In the genomic region with DNA sequence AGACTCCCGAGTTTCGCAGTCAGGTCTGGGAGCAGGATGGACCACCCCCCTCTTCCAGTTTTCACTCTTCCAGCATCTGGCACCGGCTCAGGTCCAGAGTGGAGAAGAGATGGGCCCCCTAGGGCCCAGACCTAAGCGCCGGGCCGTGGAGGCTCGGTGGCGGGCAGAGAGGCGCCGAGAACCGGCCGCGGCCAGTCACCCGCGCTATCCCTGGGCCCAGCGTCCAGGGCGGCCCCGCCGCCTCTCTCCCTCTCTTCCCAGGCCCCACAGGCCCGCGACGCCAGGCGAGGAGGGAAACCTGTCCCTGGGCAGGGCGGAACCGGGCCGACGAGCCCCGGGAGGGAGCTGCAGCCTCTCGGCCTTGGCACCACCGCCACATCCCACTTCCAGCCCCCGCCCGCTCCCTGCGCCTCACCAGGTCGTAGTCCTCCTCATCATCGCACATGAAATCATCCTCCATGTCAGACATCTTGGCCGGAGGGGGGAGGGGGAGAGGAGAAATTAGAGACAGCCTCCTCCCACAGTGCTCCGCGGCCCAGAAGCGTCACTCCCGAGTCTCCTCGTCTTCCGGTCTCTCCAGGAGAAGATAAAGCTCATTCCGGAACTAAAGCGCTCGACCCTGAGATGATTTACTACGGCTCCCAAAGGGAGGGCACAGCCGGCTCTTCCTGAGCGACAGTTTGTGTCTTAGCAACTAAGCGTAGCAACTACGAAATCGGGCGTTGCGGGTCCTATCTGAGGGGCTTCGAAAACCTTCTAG, we compare ENCODE assay signal across 8 mouse cellular contexts. TPM values are rescaled to one million over a fixed set of nuclear protein-coding genes. Genes with fewer than 3 reads are reported as not detected.
DNase-seq lines count a peak whose midpoint lies in the region; ATAC-seq and TF ChIP-seq lines count a peak whose summit lies in the region.

A gene (plus strand): TSS at position 589 of the 760 bp plus-strand sequence.
A gene (minus strand): TSS at position 619 of the 760 bp plus-strand sequence.

- no peaks in the 10 kb centered on the region for H3K9me3 ChIP-seq in MEL (replicated peaks; ENCODE audit: insufficient read depth, low read length)
- no peaks in the 10 kb centered on the region for H3K9me3 ChIP-seq in forebrain, postnatal 0 days (ENCODE audit: low read length)
- H3K9me3 ChIP-seq in lung, embryonic 15.5 days = no peaks in the 10 kb centered on the region

- H3K36me3 ChIP-seq in MEL (ENCODE audit: control insufficient read depth in 1 of 2, insufficient read depth in 2 of 2, low read length in 2 of 2) = peaks cover 0 to 22% of the 10 kb centered on the region in 2 experiments; a peak in 3 of 4 replicates
- H3K36me3 ChIP-seq in forebrain, postnatal 0 days (ENCODE audit: insufficient read depth) = no peaks in the 10 kb centered on the region
- no peaks in the 10 kb centered on the region for H3K36me3 ChIP-seq in lung, embryonic 15.5 days

- peak within 1 kb of the TSS; percentile 74 for H3K4me2 ChIP-seq in forebrain, postnatal 0 days (ENCODE audit: low read depth)
- H3K4me2 ChIP-seq in lung, embryonic 15.5 days = peak within 1 kb of the TSS; percentile 61

- ATAC-seq in forebrain, postnatal 0 days = peak; percentile 100
- ATAC-seq in lung, embryonic 15.5 days (ENCODE audit: borderline replicate concordance, extremely low read depth, low FRiP score, low TSS enrichment) = peak; percentile 98

- peak; percentile 98 for DNase-seq in MEL (ENCODE audit: low read depth, low spot score)
- DNase-seq in cerebellum, adult 2 months = peak; percentile 93 to 96
- DNase-seq in forebrain, postnatal 0 days = peak; percentile 97
- peak; percentile 94 for DNase-seq in heart, postnatal 4 days
- peak; percentile 95 for DNase-seq in layer of hippocampus, adult 8-10 months (ENCODE audit: low spot score in 2 of 2)
- peak; percentile 91 for DNase-seq in ovary, adult 18-20 months (ENCODE audit: low spot score)
- peak; percentile 95 for DNase-seq in thymus, postnatal 0 days (ENCODE audit: low spot score)

- WGBS in cerebellum, adult 2 months = under 1% methylated on average over 46 of the region's 54 CpGs
- WGBS in forebrain, postnatal 0 days = 1% methylated on average over 54 of the region's 54 CpGs
- under 1% methylated on average over 52 of the region's 54 CpGs for WGBS in lung, embryonic 15.5 days

- peaks cover 0 to 13% of the 10 kb centered on the region in 2 experiments; a peak in 2 of 4 replicates for H3K4me1 ChIP-seq in MEL (ENCODE audit: control insufficient read depth in 1 of 2, insufficient read depth in 2 of 2, low read length in 2 of 2)
- no peaks in the 10 kb centered on the region for H3K4me1 ChIP-seq in cerebellum, adult 2 months (ENCODE audit: control insufficient read depth, insufficient read depth, low read length)
- H3K4me1 ChIP-seq in forebrain, postnatal 0 days (ENCODE audit: insufficient read depth) = 0 out of 2 replicates have a peak, but pooled peaks cover 3% of the 10 kb centered on the region
- peaks cover 5% of the 10 kb centered on the region; the same call in 1 of the 2 replicates for H3K4me1 ChIP-seq in lung, embryonic 15.5 days

- H3K27me3 ChIP-seq in MEL (ENCODE audit: control insufficient read depth in 1 of 2, insufficient read depth in 2 of 2, low read length in 2 of 2) = no peaks in the 10 kb centered on the region
- no peaks in the 10 kb centered on the region for H3K27me3 ChIP-seq in cerebellum, adult 2 months (ENCODE audit: control insufficient read depth, insufficient read depth, low read length)
- no peaks in the 10 kb centered on the region for H3K27me3 ChIP-seq in forebrain, postnatal 0 days (ENCODE audit: insufficient read depth, low read length)
- H3K27me3 ChIP-seq in lung, embryonic 15.5 days = no peaks in the 10 kb centered on the region

- TF ChIP-seq POLR2A in MEL (IDR thresholded peaks at IDR 0.05; ENCODE audit: control insufficient read depth in 1 of 2, insufficient read depth in 1 of 2, low read depth in 1 of 2, low read length in 2 of 2, poor library complexity in 1 of 2) = peak; percentile 39 to 81; a peak in 3 of 4 replicates
- peak; percentile 75; the same call in 1 of the 2 replicates for TF ChIP-seq POLR2A in cerebellum, adult 2 months (IDR thresholded peaks at IDR 0.05; ENCODE audit: borderline replicate concordance, insufficient read depth, low read length)

- peak within 1 kb of the TSS; percentile 97 for H3K9ac ChIP-seq in MEL (ENCODE audit: control insufficient read depth, low read depth, low read length, poor library complexity, severe bottlenecking)
- H3K9ac ChIP-seq in forebrain, postnatal 0 days = peak within 1 kb of the TSS; percentile 100
- H3K9ac ChIP-seq in lung, embryonic 15.5 days = peak within 1 kb of the TSS; percentile 100

- H3K4me3 ChIP-seq in MEL (ENCODE audit: control insufficient read depth in 1 of 2, insufficient read depth in 1 of 2, low read depth in 2 of 2, low read length in 2 of 2) = peak within 1 kb of the TSS; percentile 71 to 92
- peak within 1 kb of the TSS; percentile 91 for H3K4me3 ChIP-seq in cerebellum, adult 2 months (replicated peaks; ENCODE audit: insufficient read depth, low read depth, low read length)
- peak within 1 kb of the TSS; percentile 97 for H3K4me3 ChIP-seq in forebrain, postnatal 0 days (ENCODE audit: low read depth, low read length)
- peak within 1 kb of the TSS; percentile 94 for H3K4me3 ChIP-seq in lung, embryonic 15.5 days

- TF ChIP-seq CTCF in MEL (IDR thresholded peaks at IDR 0.05 in 2 of 3, conservative IDR thresholded peaks at IDR 0.05 in 1 of 3; ENCODE audit: control insufficient read depth in 1 of 3, insufficient read depth in 1 of 3, low read depth in 2 of 3, low read length in 3 of 3, poor library complexity in 1 of 3, severe bottlenecking in 1 of 3) = no peak
- TF ChIP-seq CTCF in cerebellum, adult 2 months (IDR thresholded peaks at IDR 0.05; ENCODE audit: borderline replicate concordance, insufficient read depth, low read depth, low read length) = no peak
- TF ChIP-seq CTCF in forebrain, postnatal 0 days (IDR thresholded peaks at IDR 0.05; ENCODE audit: low read depth) = no peak

- peak within 1 kb of the TSS; percentile 40 for H3K27ac ChIP-seq in MEL (ENCODE audit: control insufficient read depth, low read depth, low read length)
- H3K27ac ChIP-seq in cerebellum, adult 2 months (ENCODE audit: insufficient read depth, low read length) = peak within 1 kb of the TSS; percentile 69
- peak within 1 kb of the TSS; percentile 91 for H3K27ac ChIP-seq in forebrain, postnatal 0 days (ENCODE audit: low read depth, low read length)
- H3K27ac ChIP-seq in lung, embryonic 15.5 days = peak within 1 kb of the TSS; percentile 71

- no peak for TF ChIP-seq EP300 in MEL (IDR thresholded peaks at IDR 0.05; ENCODE audit: low read depth in 1 of 2, low read length in 2 of 2)

- TF ChIP-seq RAD21 in MEL (IDR thresholded peaks at IDR 0.05; ENCODE audit: low read depth, low read length) = no peak

- peaks cover 43% of the 10 kb centered on the region for H3K79me2 ChIP-seq in MEL (ENCODE audit: control insufficient read depth, insufficient read depth, low read length, poor library complexity)

TF ChIP-seq in MEL, 35 proteins besides CTCF, POLR2A, EP300 and RAD21 (continues in another document):
- TF ChIP-seq GATA1 (IDR thresholded peaks at IDR 0.05; ENCODE audit: low read depth, low read length) (peak; percentile 91), ETS1 (IDR thresholded peaks at IDR 0.05; ENCODE audit: low read depth, low read length) (no peak; the same call in 1 of the 2 replicates), HCFC1 (IDR thresholded peaks at IDR 0.05; ENCODE audit: low read depth, low read length) (peak; percentile 97), MAFK (IDR thresholded peaks at IDR 0.05; ENCODE audit: borderline replicate concordance, low read depth, low read length) (no peak), TAL1 (IDR thresholded peaks at IDR 0.05; ENCODE audit: low read length) (no peak), E2F4 (IDR thresholded peaks at IDR 0.05; ENCODE audit: borderline replicate concordance, low read depth, low read length) (no peak), UBTF (IDR thresholded peaks at IDR 0.05; ENCODE audit: borderline replicate concordance, insufficient read depth, low read depth, low read length) (no peak), ELF1 (IDR thresholded peaks at IDR 0.05; ENCODE audit: low read depth, low read length) (peak; percentile 92), TCF12 (IDR thresholded peaks at IDR 0.05; ENCODE audit: low read depth, low read length) (peak; percentile 72), MXI1 (IDR thresholded peaks at IDR 0.05; ENCODE audit: low read depth, low read length) (peak; percentile 90), BHLHE40 (IDR thresholded peaks at IDR 0.05; ENCODE audit: borderline replicate concordance, low read depth, low read length) (no peak), MAZ (IDR thresholded peaks at IDR 0.05; ENCODE audit: low read depth, low read length) (peak; percentile 87), MYC (IDR thresholded peaks at IDR 0.05; ENCODE audit: low read depth, low read length) (peak; percentile 28; the same call in 1 of the 2 replicates), NELFE (IDR thresholded peaks at IDR 0.05; ENCODE audit: low read depth, low read length) (peak; percentile 66)

RNA-seq across cellular contexts. Expression of the first gene that starts in this region (rescaled TPM):
- 0.08 and 0.20 TPM in 2 replicates for total RNA-seq in MEL (2012; rRNA removed)
- polyA plus RNA-seq in MEL (2012; ENCODE audit: insufficient read depth in 1 of 2, insufficient read length in 2 of 2, low read depth in 1 of 2, low replicate concordance in 2 of 2, missing spikeins in 1 of 2) = under 1 TPM in 1 of 2 experiments, not detected in 1; 0.29 TPM
- polyA plus RNA-seq in cerebellum, adult 2 months (2012; rRNA removed) = 19.2 and 19.7 TPM in 2 replicates
- total RNA-seq in forebrain, postnatal 0 days (2014; rRNA removed) = 28.5 and 39.4 TPM in 2 replicates
- 23.7 and 27.8 TPM in 2 replicates for polyA plus RNA-seq in forebrain, postnatal 0 days (2015; fragmentation: Nextera tagmentation; extraction: Ambion mirVana)
- total RNA-seq in heart, postnatal 4 days (2021) = 10 to 100 TPM; 21.4 to 21.7 TPM
- 10 to 100 TPM; 30.9 to 36.3 (median 32.6) TPM for total RNA-seq in layer of hippocampus, adult 8-10 months (2022)
- polyA plus RNA-seq in lung, embryonic 15.5 days (2015; fragmentation: Nextera tagmentation; extraction: Ambion mirVana) = 39.4 and 39.9 TPM in 2 replicates
- polyA plus RNA-seq in thymus, postnatal 0 days (2015; fragmentation: Nextera tagmentation; extraction: Ambion mirVana) = 41.4 and 45.5 TPM in 2 replicates

RNA-seq across cellular contexts. Expression of the second gene that starts in this region (rescaled TPM):
- total RNA-seq in MEL (2012; rRNA removed) = 66.2 and 77.1 TPM in 2 replicates
- polyA plus RNA-seq in MEL (2012; ENCODE audit: insufficient read depth in 1 of 2, insufficient read length in 2 of 2, low read depth in 1 of 2, low replicate concordance in 2 of 2, missing spikeins in 1 of 2) = 100 to 1,000 TPM in 1 of 2 experiments, 10 to 100 TPM in 1; 65.3 to 131 TPM
- 67.0 and 76.3 TPM in 2 replicates for polyA plus RNA-seq in cerebellum, adult 2 months (2012; rRNA removed)
- 92.8 and 114 TPM in 2 replicates for total RNA-seq in forebrain, postnatal 0 days (2014; rRNA removed)
- 54.1 and 56.8 TPM in 2 replicates for polyA plus RNA-seq in forebrain, postnatal 0 days (2015; fragmentation: Nextera tagmentation; extraction: Ambion mirVana)
- 10 to 100 TPM; 91.2 to 92.3 TPM for total RNA-seq in heart, postnatal 4 days (2021)
- 100 to 1,000 TPM in 3 of 4 experiments, 10 to 100 TPM in 1; 95.0 to 114 (median 109) TPM for total RNA-seq in layer of hippocampus, adult 8-10 months (2022)
- 73.4 and 76.0 TPM in 2 replicates for polyA plus RNA-seq in lung, embryonic 15.5 days (2015; fragmentation: Nextera tagmentation; extraction: Ambion mirVana)
- polyA plus RNA-seq in thymus, postnatal 0 days (2015; fragmentation: Nextera tagmentation; extraction: Ambion mirVana) = 52.3 and 54.1 TPM in 2 replicates

Comparison
In these comparisons a context has a peak if more than half of its experiments do, and no peak if none do; other contexts are left out.
1. Peak in every context shown above with its lines: DNase-seq, ATAC-seq, H3K4me3 ChIP-seq and H3K27ac ChIP-seq.
2. RNA of the first gene that starts in this region (total RNA-seq): 30.9 to 36.3 TPM in layer of hippocampus, adult 8-10 months, 28.5 to 39.4 TPM in forebrain, postnatal 0 days and 21.4 to 21.7 TPM in heart, postnatal 4 days; 0.08 to 0.20 TPM in MEL; every median in the first group is over 10 times any median in the second.
3. RNA of the first gene that starts in this region (polyA plus RNA-seq): 41.4 to 45.5 TPM in thymus, postnatal 0 days, 39.4 to 39.9 TPM in lung, embryonic 15.5 days, 23.7 to 27.8 TPM in forebrain, postnatal 0 days and 19.2 to 19.7 TPM in cerebellum, adult 2 months; 0.29 TPM in MEL; every median in the first group is over 10 times any median in the second.
4. H3K27ac ChIP-seq: peak in every context shown above with its lines; median percentile 91 in forebrain, postnatal 0 days; 71 in lung, embryonic 15.5 days; 69 in cerebellum, adult 2 months; 40 in MEL.